Comparison of ENCODE assay signal across 8 mouse cellular contexts in genomic region chr5:150457904-150458739, GRCm38 (mm10). TPM values are rescaled to one million over a fixed set of nuclear protein-coding genes. Genes with fewer than 3 reads are reported as not detected.
DNase-seq lines count a peak whose midpoint lies in the region; ATAC-seq and TF ChIP-seq lines count a peak whose summit lies in the region.

No protein-coding gene starts in this region.

- H3K4me3 ChIP-seq in kidney, postnatal 0 days (replicated peaks; ENCODE audit: low read depth, low read length): peak overlapping the region; percentile 4; the same call in 1 of the 2 replicates
- no peak overlapping the region for H3K4me3 ChIP-seq in embryonic facial prominence, embryonic 11.5 days (ENCODE audit: low read depth, low read length)
- no peak overlapping the region for H3K4me3 ChIP-seq in limb, embryonic 12.5 days (replicated peaks)
- H3K4me3 ChIP-seq in small intestine, adult 2 months (ENCODE audit: low read depth, low read length): peak overlapping the region; percentile 33
- H3K4me3 ChIP-seq in forebrain, embryonic 14.5 days (ENCODE audit: low read depth, low read length): no peak overlapping the region

- 39% methylated on average over 17 of the region's 17 CpGs for WGBS in kidney, postnatal 0 days
- whole genome bisulfite sequencing in embryonic facial prominence, embryonic 11.5 days: 54% methylated on average over 17 of the region's 17 CpGs
- 37% methylated on average over 17 of the region's 17 CpGs for WGBS in limb, embryonic 12.5 days
- 66% methylated on average over 17 of the region's 17 CpGs for WGBS in small intestine, adult 2 months
- 67% methylated on average over 17 of the region's 17 CpGs for WGBS in forebrain, embryonic 14.5 days

- peak; percentile 31 for DNase-seq in kidney, postnatal 0 days (ENCODE audit: low spot score)
- DNase-seq in kidney, postnatal 14 days: no peak
- peak; percentile 55 for DNase-seq in embryonic facial prominence, embryonic 11.5 days (ENCODE audit: low spot score)
- DNase-seq in forebrain, embryonic 14.5 days (ENCODE audit: low spot score): no peak
- no peak for DNase-seq in cerebellum, adult 18-20 months
- DNase-seq in adrenal gland, postnatal 4 days (ENCODE audit: low spot score in 2 of 2): no peak

- no peak for TF ChIP-seq POLR2A in small intestine, adult 2 months (IDR thresholded peaks at IDR 0.05; ENCODE audit: low read depth, low read length)

- no peak overlapping the region for H3K9ac ChIP-seq in kidney, postnatal 0 days (ENCODE audit: low read depth, low read length)
- no peak overlapping the region for H3K9ac ChIP-seq in embryonic facial prominence, embryonic 11.5 days (replicated peaks; ENCODE audit: low read length)
- no peak overlapping the region for H3K9ac ChIP-seq in limb, embryonic 12.5 days (replicated peaks)
- H3K9ac ChIP-seq in forebrain, embryonic 14.5 days (ENCODE audit: low read length): no peak overlapping the region

- H3K27me3 ChIP-seq in kidney, postnatal 0 days (ENCODE audit: insufficient read depth, low read length): no peaks in the 10 kb centered on the region
- H3K27me3 ChIP-seq in embryonic facial prominence, embryonic 11.5 days (ENCODE audit: control insufficient read depth, insufficient read depth, low read length): no peaks in the 10 kb centered on the region
- no peaks in the 10 kb centered on the region for H3K27me3 ChIP-seq in limb, embryonic 12.5 days
- no peaks in the 10 kb centered on the region for H3K27me3 ChIP-seq in small intestine, adult 2 months (ENCODE audit: control insufficient read depth, insufficient read depth, low read length)
- H3K27me3 ChIP-seq in forebrain, embryonic 14.5 days (replicated peaks; ENCODE audit: control insufficient read depth, insufficient read depth, low read length): no peaks in the 10 kb centered on the region

- peak overlapping the region; percentile 55 for H3K27ac ChIP-seq in kidney, postnatal 0 days
- H3K27ac ChIP-seq in embryonic facial prominence, embryonic 11.5 days (replicated peaks; ENCODE audit: low read depth, low read length): no peak overlapping the region
- H3K27ac ChIP-seq in limb, embryonic 12.5 days: peak overlapping the region; percentile 50; the same call in 1 of the 2 replicates
- peak overlapping the region; percentile 57 for H3K27ac ChIP-seq in small intestine, adult 2 months (ENCODE audit: insufficient read depth, low read depth, low read length)
- H3K27ac ChIP-seq in forebrain, embryonic 14.5 days (ENCODE audit: low read depth, low read length): no peak overlapping the region

- ATAC-seq in kidney, postnatal 0 days (replicated peaks; ENCODE audit: low FRiP score, low read depth): no peak
- ATAC-seq in embryonic facial prominence, embryonic 11.5 days (replicated peaks; ENCODE audit: insufficient number of reproducible peaks, low FRiP score, low TSS enrichment, low read depth): no peak
- ATAC-seq in limb, embryonic 12.5 days (ENCODE audit: insufficient number of reproducible peaks, insufficient read depth, low FRiP score, low TSS enrichment, low read depth): peak; percentile 40; the same call in 1 of the 2 replicates
- no peak for ATAC-seq in forebrain, embryonic 14.5 days

- TF ChIP-seq CTCF in kidney, postnatal 0 days (IDR thresholded peaks at IDR 0.05; ENCODE audit: low read depth): no peak
- no peak for TF ChIP-seq CTCF in small intestine, adult 2 months (IDR thresholded peaks at IDR 0.05; ENCODE audit: extremely low read depth, insufficient read length, insufficient replicate concordance, low read depth, low read length)

- peaks cover 12% of the 10 kb centered on the region; the same call in 1 of the 2 replicates for H3K36me3 ChIP-seq in kidney, postnatal 0 days (ENCODE audit: insufficient read depth, low read length)
- H3K36me3 ChIP-seq in embryonic facial prominence, embryonic 11.5 days (replicated peaks; ENCODE audit: control insufficient read depth, insufficient read depth, low read depth, low read length): no peaks in the 10 kb centered on the region
- H3K36me3 ChIP-seq in limb, embryonic 12.5 days: peaks cover 7% of the 10 kb centered on the region; the same call in 1 of the 2 replicates
- H3K36me3 ChIP-seq in small intestine, adult 2 months (ENCODE audit: control insufficient read depth, insufficient read depth, low read length): peaks cover 9% of the 10 kb centered on the region
- peaks cover 49% of the 10 kb centered on the region for H3K36me3 ChIP-seq in forebrain, embryonic 14.5 days (ENCODE audit: control insufficient read depth, insufficient read depth, low read length)

- no peaks in the 10 kb centered on the region for H3K4me1 ChIP-seq in kidney, postnatal 0 days (replicated peaks; ENCODE audit: insufficient read depth, low read length)
- H3K4me1 ChIP-seq in embryonic facial prominence, embryonic 11.5 days (ENCODE audit: control insufficient read depth, insufficient read depth, low read length): no peaks in the 10 kb centered on the region
- peaks cover 14% of the 10 kb centered on the region for H3K4me1 ChIP-seq in limb, embryonic 12.5 days (replicated peaks)
- no peaks in the 10 kb centered on the region for H3K4me1 ChIP-seq in small intestine, adult 2 months (ENCODE audit: control insufficient read depth, insufficient read depth, insufficient read length, low read length)
- H3K4me1 ChIP-seq in forebrain, embryonic 14.5 days (ENCODE audit: control insufficient read depth, insufficient read depth, low read length): no peaks in the 10 kb centered on the region

- H3K9me3 ChIP-seq in kidney, postnatal 0 days (replicated peaks; ENCODE audit: low read length): no peaks in the 10 kb centered on the region
- H3K9me3 ChIP-seq in embryonic facial prominence, embryonic 11.5 days (replicated peaks; ENCODE audit: control insufficient read depth, low read length): no peaks in the 10 kb centered on the region
- peaks cover 11% of the 10 kb centered on the region for H3K9me3 ChIP-seq in limb, embryonic 12.5 days
- peaks cover 3% of the 10 kb centered on the region; the same call in 1 of the 2 replicates for H3K9me3 ChIP-seq in forebrain, embryonic 14.5 days (replicated peaks; ENCODE audit: control insufficient read depth, low read length)

- H3K4me2 ChIP-seq in kidney, postnatal 0 days (ENCODE audit: low read length): peak overlapping the region; percentile 19
- H3K4me2 ChIP-seq in embryonic facial prominence, embryonic 11.5 days (ENCODE audit: low read depth, low read length): no peak overlapping the region
- H3K4me2 ChIP-seq in limb, embryonic 12.5 days: peak overlapping the region; percentile 35
- no peak overlapping the region for H3K4me2 ChIP-seq in forebrain, embryonic 14.5 days (ENCODE audit: low read length)

RNA-seq across cellular contexts. Expression of gene Zar1l, which starts 59.8 kb away (rescaled TPM):
- not detected in 2 replicates for polyA plus RNA-seq in kidney, postnatal 0 days (2015; fragmentation: Nextera tagmentation; extraction: Ambion mirVana)
- not detected in 2 replicates for polyA plus RNA-seq in embryonic facial prominence, embryonic 11.5 days (2014; fragmentation: Nextera tagmentation; extraction: Ambion mirVana)
- not detected in 2 replicates for polyA plus RNA-seq in limb, embryonic 12.5 days (2016; fragmentation: Nextera tagmentation; extraction: Ambion mirVana)
- polyA plus RNA-seq in small intestine, adult 2 months (2012; rRNA removed): not detected in 2 replicates
- polyA plus RNA-seq in forebrain, embryonic 14.5 days (2014; fragmentation: Nextera tagmentation; extraction: Ambion mirVana): not detected in 2 replicates
- total RNA-seq in adrenal gland, postnatal 4 days (2021): not detected

Comparison
In these comparisons a context has a peak if more than half of its experiments do, and no peak if none do; other contexts are left out.
1. DNase-seq: peak in kidney, postnatal 0 days (single experiment) and embryonic facial prominence, embryonic 11.5 days (single experiment); none in kidney, postnatal 14 days (single experiment), forebrain, embryonic 14.5 days (single experiment), cerebellum, adult 18-20 months (0 of 2) and adrenal gland, postnatal 4 days (0 of 2).
2. H3K27ac ChIP-seq: peak in kidney, postnatal 0 days (single experiment), limb, embryonic 12.5 days (single experiment) and small intestine, adult 2 months (single experiment); none in embryonic facial prominence, embryonic 11.5 days (single experiment) and forebrain, embryonic 14.5 days (single experiment).
3. H3K4me2 ChIP-seq: peak in kidney, postnatal 0 days (single experiment) and limb, embryonic 12.5 days (single experiment); none in embryonic facial prominence, embryonic 11.5 days (single experiment) and forebrain, embryonic 14.5 days (single experiment).
4. H3K4me3 ChIP-seq: peak in kidney, postnatal 0 days (single experiment) and small intestine, adult 2 months (single experiment); none in embryonic facial prominence, embryonic 11.5 days (single experiment), limb, embryonic 12.5 days (single experiment) and forebrain, embryonic 14.5 days (single experiment).